Mouse (Mus musculus) lung, embryonic 14.5 days (tissue): ENCODE data around the gene Prkca. TPM values are rescaled to one million over a fixed set of nuclear protein-coding genes. Genes with fewer than 3 reads are reported as not detected.

Source experiments
- ATAC-seq: fragments of 200-750 bp; cut with Nextera tagmentation; 2 replicates; pipeline ENCODE4 v1.8.0; 2017; ENCODE audit warnings: mild to moderate bottlenecking, moderate TSS enrichment, moderate library complexity; ENCODE audit not compliant: insufficient read depth
- DNase-seq: peaks from one replicate; pipeline ENCODE4 v3.0.0-alpha.2; 2015
- H3K27ac ChIP-seq: fragments of 300-500 bp; sonication (generic); 2 replicates; pipeline ENCODE4 v1.5.1; 2014; ENCODE audit warnings: low read depth, mild to moderate bottlenecking, moderate library complexity
- H3K27me3 ChIP-seq: fragments of 300-500 bp; sonication (generic); 2 replicates; pipeline ENCODE4 v1.6.1; 2014; ENCODE audit warnings: low read length, control low read depth; ENCODE audit not compliant: insufficient read depth
- H3K36me3 ChIP-seq: fragments of 300-500 bp; sonication (generic); 2 replicates; pipeline ENCODE4 v1.6.1; 2014; ENCODE audit warnings: control low read depth; ENCODE audit not compliant: insufficient read depth
- H3K4me1 ChIP-seq: fragments of 300-500 bp; sonication (generic); 2 replicates; pipeline ENCODE4 v1.6.1; 2014; ENCODE audit warnings: antibody characterized with exemption, control low read depth; ENCODE audit not compliant: insufficient read depth
- H3K4me2 ChIP-seq: fragments of 300-500 bp; sonication (generic); 2 replicates; pipeline ENCODE4 v1.6.1; 2014; ENCODE audit warnings: mild to moderate bottlenecking
- H3K4me3 ChIP-seq: fragments of 300-500 bp; sonication (generic); 2 replicates; pipeline ENCODE4 v1.5.1; 2014; ENCODE audit warnings: low read depth, low read length
- H3K9ac ChIP-seq: fragments of 300-500 bp; sonication (generic); 2 replicates; pipeline ENCODE4 v1.6.1; 2014
- H3K9me3 ChIP-seq: fragments of 300-500 bp; sonication (generic); 2 replicates; pipeline ENCODE4 v1.6.1; 2016; ENCODE audit warnings: low read depth, low read length, control low read depth
- CTCF ChIP-seq: IDR thresholded peaks from 2 replicates; pipeline ENCODE4 v1.5.1; 2016; ENCODE audit warnings: antibody characterized with exemption, low read depth
- WGBS: fragments of 180-500 bp; shearing (Covaris S2); extraction: QIAGEN DNeasy Blood & Tissue Kit; methylation state at CpG from one replicate; pipeline ENCODE4 v1.1.7; 2014; 5-methylcytosine and 5-hydroxymethylcytosine counted together
- polyA plus RNA-seq: library from polyadenylated mRNA; unstranded; fragments of >200 nt; fragmentation: Nextera tagmentation; extraction: Ambion mirVana; gene quantifications from 2 replicates; pipeline ENCODE4 v1.2.1, GENCODE M21; 2014

Prkca gene
- polyA plus RNA-seq, 1 experiment from 2014 or later, result 11.8 TPM

DNA sequence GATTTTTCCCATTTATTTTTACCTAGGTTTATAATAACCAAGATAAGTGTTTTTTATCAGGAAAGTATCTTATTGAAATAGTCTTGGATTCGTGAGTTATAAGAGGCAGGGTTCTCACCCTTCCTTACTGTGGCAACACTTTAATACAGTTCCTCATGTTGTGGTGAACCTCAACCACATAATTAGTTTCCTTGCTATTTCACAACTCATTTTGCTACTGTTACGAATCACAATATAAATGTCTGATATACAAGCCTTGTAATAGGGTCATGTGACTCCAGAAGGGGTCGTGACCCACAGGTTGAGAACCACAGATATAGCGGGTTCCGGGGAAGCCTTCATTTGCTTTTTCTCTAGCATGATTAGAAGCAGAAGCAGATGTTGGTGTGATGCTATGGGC is 275.3 kb downstream of the Prkca start:
- H3K4me2 ChIP-seq, result no peak overlapping the region
- no peaks in the 10 kb centered on the region for H3K9me3 ChIP-seq
- no peak overlapping the region for H3K27ac ChIP-seq
- no peak overlapping the region for H3K4me3 ChIP-seq
- H3K36me3 ChIP-seq, result no peaks in the 10 kb centered on the region
- H3K4me1 ChIP-seq, result no peaks in the 10 kb centered on the region
- DNase-seq (no peak), ATAC-seq (no peak)
- whole genome bisulfite sequencing, result 74% methylated on average over 5 of the region's 5 CpGs
- H3K27me3 ChIP-seq, result no peaks in the 10 kb centered on the region
- TF ChIP-seq CTCF, result no peak
- no peak overlapping the region for H3K9ac ChIP-seq

DNA sequence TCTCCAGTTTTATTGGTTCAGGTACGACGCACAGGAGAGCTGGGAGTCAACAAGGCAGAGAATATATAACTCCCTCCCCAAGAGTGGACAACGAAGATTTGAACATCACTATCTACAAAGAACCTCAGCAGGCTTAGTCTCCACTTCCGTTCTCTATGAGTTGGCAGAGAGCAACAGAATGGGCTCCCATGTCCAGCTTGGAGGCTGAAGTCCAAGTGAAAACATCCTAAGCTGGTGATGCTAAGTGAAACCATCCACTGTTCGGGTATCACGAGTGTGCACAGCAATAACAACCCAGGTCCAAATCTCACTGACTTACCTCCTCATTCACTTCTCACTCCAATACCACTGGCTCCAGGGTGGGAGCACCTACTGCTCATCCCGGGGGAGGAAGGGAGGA is 276.6 kb downstream of the Prkca start:
- DNase-seq (no peak), ATAC-seq (no peak)
- Histone ChIP-seq H3K9ac (no peak overlapping the region), H3K4me1 (no peaks in the 10 kb centered on the region), H3K36me3 (no peaks in the 10 kb centered on the region), H3K27me3 (no peaks in the 10 kb centered on the region), H3K27ac (no peak overlapping the region), H3K4me2 (no peak overlapping the region), H3K4me3 (no peak overlapping the region), H3K9me3 (no peaks in the 10 kb centered on the region)
- 88% methylated on average over 7 of the region's 7 CpGs for WGBS
- no peak for TF ChIP-seq CTCF

DNA sequence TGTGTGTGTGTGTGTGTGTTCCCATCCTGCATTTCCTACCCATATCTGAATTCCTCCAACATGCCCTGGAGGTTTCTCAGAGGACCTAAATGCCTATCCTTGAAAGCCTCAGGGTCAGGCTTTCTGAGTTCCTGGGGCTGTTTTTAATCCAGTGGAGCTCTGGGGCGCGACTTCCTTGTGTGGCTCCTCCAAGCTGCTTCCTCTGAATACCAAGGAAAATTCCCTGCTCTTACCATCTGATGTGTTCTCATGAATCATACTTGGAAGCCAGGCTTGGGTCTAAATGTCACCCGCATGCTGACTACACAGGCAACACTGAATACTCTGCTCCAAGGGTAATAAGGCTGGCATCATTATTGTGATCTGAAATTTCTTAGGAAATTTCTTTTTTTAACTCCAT is 279.3 kb downstream of the Prkca start:
- no peak for TF ChIP-seq CTCF
- no peaks in the 10 kb centered on the region for H3K9me3 ChIP-seq
- no peaks in the 10 kb centered on the region for H3K4me1 ChIP-seq
- H3K4me2 ChIP-seq, result no peak overlapping the region
- 76% methylated on average over 3 of the region's 3 CpGs for WGBS
- H3K27me3 ChIP-seq, result no peaks in the 10 kb centered on the region
- DNase-seq, result no peak
- H3K9ac ChIP-seq, result no peak overlapping the region
- H3K27ac ChIP-seq, result no peak overlapping the region
- no peak overlapping the region for H3K4me3 ChIP-seq
- no peak for ATAC-seq
- H3K36me3 ChIP-seq, result no peaks in the 10 kb centered on the region

DNA sequence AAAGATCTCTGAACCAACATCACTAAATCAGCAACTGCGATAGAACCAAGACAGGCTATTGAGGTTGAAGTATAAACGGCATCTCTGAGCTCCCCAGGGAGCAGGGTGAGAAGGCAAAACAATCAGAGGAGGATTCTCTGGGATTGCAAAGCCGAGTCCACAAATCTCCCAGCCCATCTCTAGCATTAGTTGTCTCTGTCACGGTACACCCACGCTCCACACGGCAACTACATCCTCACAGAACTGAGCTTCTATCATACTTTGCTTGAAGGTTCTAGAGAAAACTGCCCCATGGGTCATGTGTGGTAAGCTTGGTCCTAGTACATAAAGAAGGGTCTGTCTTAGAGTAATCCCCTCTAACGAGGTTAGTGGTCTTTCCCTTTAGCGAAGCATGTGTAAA is 280.6 kb downstream of the Prkca start:
- no peak overlapping the region for H3K27ac ChIP-seq
- DNase-seq (no peak), ATAC-seq (no peak)
- no peak overlapping the region for H3K9ac ChIP-seq
- no peaks in the 10 kb centered on the region for H3K9me3 ChIP-seq
- 61% methylated on average over 8 of the region's 8 CpGs for WGBS
- TF ChIP-seq CTCF, result no peak
- no peaks in the 10 kb centered on the region for H3K4me1 ChIP-seq
- no peak overlapping the region for H3K4me3 ChIP-seq
- no peaks in the 10 kb centered on the region for H3K27me3 ChIP-seq
- no peaks in the 10 kb centered on the region for H3K36me3 ChIP-seq
- no peak overlapping the region for H3K4me2 ChIP-seq

DNA sequence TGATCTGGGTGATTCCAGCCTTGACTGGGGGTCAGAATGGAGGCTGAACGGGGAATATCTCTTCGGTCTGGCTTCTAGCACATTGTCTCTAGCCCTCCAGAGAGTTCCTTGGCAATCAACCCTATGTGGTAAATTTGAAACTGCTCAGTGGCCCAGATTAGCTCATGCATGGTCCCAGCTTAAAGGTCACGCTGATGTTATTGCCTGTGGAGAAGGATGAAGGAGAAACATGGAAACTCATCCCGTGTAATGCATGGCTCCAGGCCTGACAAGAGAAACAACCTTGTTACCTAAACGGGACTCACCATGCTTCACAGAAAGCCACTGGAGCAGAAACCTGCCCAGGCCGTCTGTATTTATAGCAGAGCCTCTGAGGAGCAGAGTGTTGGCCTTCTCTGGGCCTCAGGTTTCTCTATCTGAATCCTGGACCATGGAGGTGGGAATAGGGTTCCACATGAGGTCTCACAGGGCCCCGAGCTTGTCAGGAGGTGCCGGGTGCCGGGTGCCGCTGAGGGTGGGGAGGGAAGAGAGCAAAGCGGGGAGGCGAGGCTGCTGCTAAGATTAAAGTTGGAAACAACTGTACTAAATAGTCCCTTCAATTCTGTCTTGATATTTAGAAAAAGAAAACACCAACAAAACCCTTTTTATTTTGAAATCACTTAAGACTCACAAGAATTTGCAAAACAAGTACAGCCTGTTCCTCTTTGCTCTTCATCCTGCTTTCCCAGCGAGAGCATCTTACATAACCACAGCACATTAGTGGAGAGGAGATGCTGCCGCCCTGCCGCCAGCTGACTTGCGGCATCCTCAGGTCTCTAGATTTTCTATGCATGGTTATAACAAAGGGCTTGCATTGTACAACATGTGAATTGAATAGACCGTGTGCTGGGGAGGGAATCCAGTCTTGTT is 281.9 kb downstream of the Prkca start:
- H3K9ac ChIP-seq, result no peak overlapping the region
- H3K9me3 ChIP-seq, result no peaks in the 10 kb centered on the region
- no peaks in the 10 kb centered on the region for H3K27me3 ChIP-seq
- H3K36me3 ChIP-seq, result no peaks in the 10 kb centered on the region
- WGBS, result 78% methylated on average over 17 of the region's 17 CpGs
- ATAC-seq (no peak), DNase-seq (no peak)
- H3K4me3 ChIP-seq, result no peak overlapping the region
- no peaks in the 10 kb centered on the region for H3K4me1 ChIP-seq
- no peak overlapping the region for H3K4me2 ChIP-seq
- TF ChIP-seq CTCF, result no peak
- no peak overlapping the region for H3K27ac ChIP-seq

DNA sequence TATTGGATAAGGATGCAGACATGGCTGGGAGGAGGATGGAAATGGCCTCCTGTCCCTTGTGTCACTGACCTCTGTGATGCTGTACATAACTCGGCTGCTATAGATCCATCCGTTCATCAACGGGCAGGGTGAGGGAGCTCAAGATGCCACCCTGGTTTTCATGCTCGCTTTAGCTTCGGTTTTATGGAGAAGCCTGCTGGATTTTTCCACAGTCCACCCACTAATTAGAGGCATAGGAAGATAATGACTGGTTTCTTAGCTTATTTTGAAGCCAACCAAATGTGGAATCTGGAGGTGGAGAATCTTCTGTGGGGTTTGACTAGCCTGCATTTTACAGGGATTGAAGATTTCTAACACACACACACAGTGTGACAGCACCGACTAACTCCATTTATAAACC is 286.6 kb downstream of the Prkca start:
- no peaks in the 10 kb centered on the region for H3K27me3 ChIP-seq
- H3K4me1 ChIP-seq, result no peaks in the 10 kb centered on the region
- TF ChIP-seq CTCF, result no peak
- no peak overlapping the region for H3K4me3 ChIP-seq
- DNase-seq (no peak), ATAC-seq (no peak)
- no peak overlapping the region for H3K4me2 ChIP-seq
- H3K36me3 ChIP-seq, result no peaks in the 10 kb centered on the region
- 83% methylated on average over 6 of the region's 6 CpGs for WGBS
- no peaks in the 10 kb centered on the region for H3K9me3 ChIP-seq
- H3K27ac ChIP-seq, result no peak overlapping the region
- no peak overlapping the region for H3K9ac ChIP-seq

DNA sequence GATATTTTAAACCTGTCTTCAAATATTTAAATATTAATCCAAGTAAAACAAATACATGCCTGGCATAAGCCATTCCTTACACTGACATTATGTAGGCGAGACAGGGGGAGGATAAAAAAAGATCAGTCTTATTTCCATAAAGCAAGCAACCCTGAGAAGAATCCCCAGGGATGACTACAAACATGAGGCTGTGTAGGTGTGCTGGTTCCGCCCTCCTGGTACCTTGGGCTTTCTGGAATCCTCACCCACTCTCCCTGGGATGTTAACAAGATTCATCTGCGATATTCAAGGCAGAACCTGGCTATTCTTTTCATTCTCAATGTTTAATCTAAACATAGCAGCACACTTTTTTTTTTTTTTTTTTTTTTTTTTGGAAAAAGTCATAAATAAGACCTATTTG is 289.1 kb downstream of the Prkca start:
- Histone ChIP-seq H3K9me3 (no peaks in the 10 kb centered on the region), H3K27me3 (no peaks in the 10 kb centered on the region), H3K27ac (no peak overlapping the region), H3K4me2 (no peak overlapping the region), H3K4me1 (no peaks in the 10 kb centered on the region), H3K36me3 (no peaks in the 10 kb centered on the region), H3K9ac (no peak overlapping the region), H3K4me3 (no peak overlapping the region)
- ATAC-seq (no peak), DNase-seq (no peak)
- WGBS, result 76% methylated on average over 3 of the region's 3 CpGs
- TF ChIP-seq CTCF, result no peak
